Mouse (Mus musculus): ENCODE measurements at regions not wholly inside any gene's neighbourhood (a gene's known extent, or its start where the extent isn't known, plus 50 kb on each side); places are given as distances from the start of the nearest gene placed in this dataset.

DNA sequence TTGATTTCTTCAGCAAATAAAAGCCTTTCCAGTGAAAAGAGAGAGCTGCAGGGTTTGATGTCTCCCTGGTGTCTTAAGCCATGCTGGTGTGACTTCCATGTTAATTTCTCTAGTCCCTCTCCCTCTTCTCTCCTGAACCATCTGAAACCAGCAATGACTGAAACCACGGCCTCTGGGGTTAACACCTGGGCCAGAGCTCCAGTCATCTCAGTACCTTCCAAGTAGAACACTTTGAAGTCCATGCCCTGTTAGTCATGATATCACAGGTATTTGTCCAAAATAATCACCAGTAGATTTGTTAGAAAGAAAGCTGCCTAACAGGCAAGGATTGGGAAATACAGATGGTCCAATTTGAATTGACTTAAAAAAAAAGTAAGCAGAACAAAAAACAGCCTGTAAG lies 56.8 kb upstream of the Lhx8 start:
- DNase-seq = no peak

GRCm38 (mm10) chr3:154385831-154386312 lies 55.4 kb upstream of the Lhx8 start:
- DNase-seq = no peak

GRCm38 (mm10) chr3:154382811-154383210 lies 52.4 kb upstream of the Lhx8 start:
- DNase-seq = no peak

- DNase-seq = no peak
Observed at GRCm38 (mm10) chr3:154381561-154381960, 51.1 kb upstream of the Lhx8 start.
